In genomic region chr13:75830708-75831107, GRCm38 (mm10) we compare ENCODE assay signal across 20 mouse cellular contexts. TPM values are rescaled to one million over a fixed set of nuclear protein-coding genes. Genes with fewer than 3 reads are reported as not detected.
A peak's percentile ranks its signal among the peaks of the same experiment; 100 is the strongest.
DNase-seq lines count a peak whose midpoint lies in the region; ATAC-seq and TF ChIP-seq lines count a peak whose summit lies in the region.
"Had no signal": no experiment of that assay in that cellular context is flagged by ENCODE, and none has a peak within 500 bp of the region (broad histone marks: within the 10 kb centered on the region; RNA-seq: fewer than 3 reads in every experiment).

No protein-coding gene starts in this region.

- TF ChIP-seq CTCF in liver, adult 2 months (IDR thresholded peaks at IDR 0.05; ENCODE audit: low read depth, low read length): no peak

- H3K9me3 ChIP-seq in liver, embryonic 12.5 days (replicated peaks): no peaks in the 10 kb centered on the region
- H3K9me3 ChIP-seq in midbrain, embryonic 16.5 days (replicated peaks; ENCODE audit: control insufficient read depth, low read length, poor library complexity, severe bottlenecking): no peaks in the 10 kb centered on the region
- H3K9me3 ChIP-seq: embryonic facial prominence, embryonic 10.5 days; embryonic facial prominence, embryonic 12.5 days; forebrain, embryonic 13.5 days; forebrain, embryonic 15.5 days had no signal

- ATAC-seq in liver, embryonic 12.5 days: no peak
- peak; percentile 34; the same call in 1 of the 2 replicates for ATAC-seq in megakaryocyte, adult 5-6 weeks (ENCODE audit: poor library complexity, severe bottlenecking)
- no peak for ATAC-seq in midbrain, embryonic 16.5 days
- ATAC-seq: forebrain, embryonic 13.5 days; forebrain, embryonic 15.5 days; forebrain, postnatal 0 days had no signal

- no peaks in the 10 kb centered on the region for H3K36me3 ChIP-seq in liver, adult 2 months (ENCODE audit: control insufficient read depth, insufficient read depth, low read length)
- H3K36me3 ChIP-seq in liver, embryonic 12.5 days: no peaks in the 10 kb centered on the region
- no peaks in the 10 kb centered on the region for H3K36me3 ChIP-seq in midbrain, embryonic 16.5 days (ENCODE audit: control insufficient read depth, insufficient read depth, low read length)
- H3K36me3 ChIP-seq: embryonic facial prominence, embryonic 10.5 days; embryonic facial prominence, embryonic 12.5 days; forebrain, embryonic 15.5 days had no signal

- H3K9ac ChIP-seq in liver, adult 2 months (ENCODE audit: low read depth, low read length): no peak overlapping the region
- no peak overlapping the region for H3K9ac ChIP-seq in liver, embryonic 12.5 days
- no peak overlapping the region for H3K9ac ChIP-seq in midbrain, embryonic 16.5 days (ENCODE audit: low read depth, low read length)
- H3K9ac ChIP-seq: embryonic facial prominence, embryonic 12.5 days; forebrain, embryonic 13.5 days; forebrain, embryonic 15.5 days; forebrain, postnatal 0 days had no signal

- intact Hi-C loops in gastrocnemius, postnatal 36 days (cut with DNase I): no loop called here

- H3K4me2 ChIP-seq in liver, embryonic 12.5 days: no peak overlapping the region
- H3K4me2 ChIP-seq in midbrain, embryonic 16.5 days (ENCODE audit: low read length): no peak overlapping the region
- H3K4me2 ChIP-seq: embryonic facial prominence, embryonic 12.5 days; forebrain, embryonic 13.5 days; forebrain, embryonic 15.5 days had no signal

- peak; percentile 26 for DNase-seq in liver, adult 2 months (ENCODE audit: extremely low read depth, low read depth, low spot score)
- peak; percentile 90 for DNase-seq in fat pad, adult 2 months (ENCODE audit: extremely low read depth, low read depth, low spot score)
- DNase-seq in frontal cortex, postnatal 25 days (ENCODE audit: low spot score in 2 of 2): no peak
- DNase-seq in gastrocnemius, postnatal 36 days: no peak
- DNase-seq: adrenal gland, adult 8-10 months; adrenal gland, postnatal 14 days; adrenal gland, postnatal 36 days; cerebellum, adult 11-12 months; cerebellum, adult 2 months; cerebellum, adult 9-10 months; cerebellum, postnatal 10 days; cerebellum, postnatal 25 days; forebrain, postnatal 0 days had no signal

- H3K27ac ChIP-seq in liver, adult 2 months (replicated peaks; ENCODE audit: insufficient read depth, low read depth, low read length): no peak overlapping the region
- H3K27ac ChIP-seq in liver, embryonic 12.5 days: no peak overlapping the region
- no peak overlapping the region for H3K27ac ChIP-seq in midbrain, embryonic 16.5 days (ENCODE audit: low read length)
- H3K27ac ChIP-seq: embryonic facial prominence, embryonic 10.5 days; embryonic facial prominence, embryonic 12.5 days; forebrain, embryonic 13.5 days; forebrain, embryonic 15.5 days had no signal

- no peaks in the 10 kb centered on the region for H3K27me3 ChIP-seq in liver, adult 2 months (ENCODE audit: control insufficient read depth, insufficient read depth, low read length)
- H3K27me3 ChIP-seq in liver, embryonic 12.5 days (replicated peaks): no peaks in the 10 kb centered on the region
- H3K27me3 ChIP-seq in midbrain, embryonic 16.5 days (ENCODE audit: control insufficient read depth, insufficient read depth, low read depth, low read length): no peaks in the 10 kb centered on the region
- H3K27me3 ChIP-seq: embryonic facial prominence, embryonic 12.5 days; forebrain, embryonic 13.5 days; forebrain, embryonic 15.5 days had no signal

- 72% methylated on average over 1 of the region's 1 CpGs for WGBS in liver, adult 2 months
- WGBS in liver, embryonic 12.5 days (ENCODE audit: insufficient replicate concordance): 63% methylated on average over 1 of the region's 1 CpGs
- 94% methylated on average over 1 of the region's 1 CpGs for WGBS in midbrain, embryonic 16.5 days

- no peak overlapping the region for H3K4me3 ChIP-seq in liver, adult 2 months (ENCODE audit: insufficient read depth, low read depth, low read length)
- H3K4me3 ChIP-seq in liver, embryonic 12.5 days: no peak overlapping the region
- H3K4me3 ChIP-seq in midbrain, embryonic 16.5 days (ENCODE audit: low read depth, low read length): no peak overlapping the region
- H3K4me3 ChIP-seq: embryonic facial prominence, embryonic 10.5 days; embryonic facial prominence, embryonic 12.5 days; forebrain, embryonic 13.5 days; forebrain, embryonic 15.5 days had no signal

- no peak for TF ChIP-seq POLR2A in liver, adult 2 months (IDR thresholded peaks at IDR 0.05; ENCODE audit: extremely low read depth, insufficient read depth, low read length)

- H3K4me1 ChIP-seq in liver, adult 2 months (ENCODE audit: control insufficient read depth, insufficient read depth, low read length): 0 out of 2 replicates have a peak, but pooled peaks cover 3% of the 10 kb centered on the region
- H3K4me1 ChIP-seq in liver, embryonic 12.5 days: no peaks in the 10 kb centered on the region
- H3K4me1 ChIP-seq in midbrain, embryonic 16.5 days (ENCODE audit: control insufficient read depth, insufficient read depth, low read length): no peaks in the 10 kb centered on the region
- H3K4me1 ChIP-seq: embryonic facial prominence, embryonic 10.5 days; embryonic facial prominence, embryonic 12.5 days; forebrain, embryonic 13.5 days; forebrain, embryonic 15.5 days had no signal

- no peaks in the 10 kb centered on the region for H3K79me2 ChIP-seq in liver, adult 2 months (ENCODE audit: control insufficient read depth, insufficient read depth, low read length)

RNA-seq across cellular contexts. Expression of gene Glrx, which starts 9.0 kb away (rescaled TPM):
- total RNA-seq in liver, adult 2 months (2014; rRNA removed): 63.6 and 86.8 TPM in 2 replicates
- 41.4 and 59.6 TPM in 2 replicates for polyA plus RNA-seq in liver, adult 2 months (2012; rRNA removed)
- 21.6 and 23.0 TPM in 2 replicates for polyA plus RNA-seq in liver, embryonic 12.5 days (2016; fragmentation: Nextera tagmentation; extraction: Ambion mirVana)
- 272 and 276 TPM in 2 replicates for total RNA-seq in megakaryocyte, adult 5-6 weeks (2015)
- total RNA-seq in megakaryocyte, adult 5-6 weeks (2017): 147 and 155 TPM in 2 replicates
- 50.0 and 56.9 TPM in 2 replicates for polyA plus RNA-seq in midbrain, embryonic 16.5 days (2015; fragmentation: Nextera tagmentation; extraction: Ambion mirVana)
- 10 to 100 TPM; 31.7 to 34.9 TPM for total RNA-seq in gastrocnemius, postnatal 36 days (2021)

Comparison
In these comparisons a context has a peak if more than half of its experiments do, and no peak if none do; other contexts are left out.
1. DNase-seq: peak in liver, adult 2 months (single experiment) and fat pad, adult 2 months (single experiment); none in frontal cortex, postnatal 25 days (0 of 2) and gastrocnemius, postnatal 36 days (0 of 2).